Mouse (Mus musculus): ENCODE results near the gene Olfr311. TPM values are rescaled to one million over a fixed set of nuclear protein-coding genes. Genes with fewer than 3 reads are reported as not detected.
"Not testable (repeated sequence)": the region's sequence is repeated elsewhere in the genome, so short reads cannot be mapped to it uniquely, and the experiment has no call there.

Olfr311 gene
- polyA plus RNA-seq (2017; shearing (Covaris generic)) = under 1 TPM in 1 of 2 experiments, not detected in 1; 0.28 TPM

DNA sequence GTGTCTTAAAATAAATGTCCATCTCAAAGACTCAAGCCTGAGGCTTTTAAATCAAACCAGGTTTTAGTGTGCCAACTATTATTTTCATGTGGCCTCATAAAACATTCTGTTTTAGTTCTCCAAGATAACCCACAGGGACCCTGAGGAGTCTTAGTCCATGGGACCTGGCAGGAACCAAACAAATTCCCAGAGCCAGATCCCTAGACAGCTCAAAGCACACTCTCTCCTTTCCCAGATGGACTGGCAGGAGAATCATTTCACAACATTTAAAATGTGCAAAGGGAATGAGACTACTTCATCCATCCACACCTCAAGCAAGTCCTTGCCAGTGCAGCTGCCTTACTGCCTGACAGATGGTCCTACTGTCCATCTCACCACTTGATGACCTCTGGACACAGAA lies at the start of gene Olfr311:
Olfr311 (plus strand) TSS at position 301 of the 400 bp plus-strand sequence.
- not testable (repeated sequence) for ATAC-seq

DNA sequence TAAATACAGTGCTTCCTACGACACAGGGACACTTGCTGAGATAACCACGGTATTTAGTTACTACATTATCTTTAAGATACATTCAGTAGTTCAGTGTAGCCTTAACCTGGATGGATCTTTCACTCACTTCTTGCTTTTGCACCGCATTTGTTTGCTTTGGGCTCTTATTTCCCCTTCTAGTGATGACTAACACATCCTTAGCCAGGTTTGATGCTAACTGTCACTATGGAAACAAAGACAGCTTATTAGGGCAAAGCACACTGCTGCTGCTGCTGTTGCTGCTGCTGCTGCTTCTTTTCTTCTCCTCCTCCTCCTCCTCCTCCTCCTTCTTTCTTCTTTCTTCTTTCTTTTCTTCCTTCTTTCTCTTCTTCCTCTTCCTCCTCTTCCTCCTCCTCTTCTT lies 49.5 kb upstream of the Olfr311 start:
- ATAC-seq = no peak

- no peak for ATAC-seq
Observed at GRCm38 (mm10) chr11:58790053-58790452, 49.0 kb upstream of the Olfr311 start.

GRCm38 (mm10) chr11:58790646-58791045 lies 48.4 kb upstream of the Olfr311 start:
- ATAC-seq = no peak

DNA sequence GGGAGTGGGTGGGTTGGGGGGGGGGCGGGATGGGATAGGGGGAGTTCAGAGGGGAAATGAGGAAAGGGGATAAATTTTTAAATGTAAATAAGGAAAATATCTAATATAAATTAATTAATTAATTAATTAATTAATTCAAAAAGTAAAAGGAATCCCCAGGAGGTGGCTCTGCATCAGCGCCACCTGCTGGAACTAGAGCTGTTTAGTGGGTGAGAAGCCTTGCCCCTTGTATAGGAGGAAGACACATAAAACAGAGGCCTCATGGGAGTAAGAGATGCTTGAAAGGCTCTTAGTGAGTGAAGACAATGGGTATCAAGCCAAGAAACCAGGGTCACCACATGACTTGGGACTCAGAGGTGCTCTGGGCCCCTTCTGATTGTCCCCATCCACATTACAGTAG lies 43.2 kb upstream of the Olfr311 start:
- no peak for ATAC-seq

- no peak for ATAC-seq
Observed at GRCm38 (mm10) chr11:58796850-58797249, 42.2 kb upstream of the Olfr311 start.

- ATAC-seq = no peak
Observed at GRCm38 (mm10) chr11:58799747-58800146, 39.3 kb upstream of the Olfr311 start.

DNA sequence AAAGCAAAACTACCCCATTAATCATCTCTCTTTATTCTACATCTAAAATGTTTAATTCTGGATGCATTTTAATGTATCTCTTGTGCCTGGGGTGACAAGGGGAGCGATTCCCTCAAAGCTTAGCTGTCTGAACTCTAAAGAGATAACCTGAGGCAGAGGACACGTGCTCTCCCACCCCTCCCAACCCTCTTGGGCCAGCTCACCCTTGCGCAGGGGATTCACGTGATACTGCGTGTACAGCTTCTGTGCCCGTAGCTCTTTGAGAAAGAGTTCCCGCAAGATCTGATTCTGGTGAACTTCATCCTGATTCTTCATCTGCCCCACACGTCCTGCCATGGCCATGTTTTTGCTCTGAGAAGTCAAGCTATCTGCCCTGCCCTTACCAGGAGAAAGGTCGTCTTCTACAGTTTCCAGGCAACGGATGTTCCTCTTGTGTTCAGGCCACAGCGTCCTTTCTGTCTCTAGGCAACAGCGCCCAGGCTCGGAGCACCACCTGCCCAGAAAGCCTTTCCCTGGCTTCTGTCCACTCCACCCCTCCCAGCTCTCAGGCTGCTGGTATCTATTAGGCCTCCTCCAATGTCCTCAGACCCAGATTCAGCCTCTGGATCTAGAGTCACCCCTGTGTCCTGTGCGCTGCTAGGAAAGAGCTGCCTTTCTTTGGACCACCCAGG lies 37.4 kb upstream of the Olfr311 start, which contains the start of gene Fam183b:
Fam183b (minus strand) TSS at position 403 of the 671 bp plus-strand sequence.
- ATAC-seq = no peak

- ATAC-seq = no peak
Observed at GRCm38 (mm10) chr11:58803871-58804270, 35.2 kb upstream of the Olfr311 start.

GRCm38 (mm10) chr11:58804393-58804792 lies 34.7 kb upstream of the Olfr311 start:
- ATAC-seq = no peak

GRCm38 (mm10) chr11:58812001-58812400 lies 27.1 kb upstream of the Olfr311 start:
- ATAC-seq = no peak

DNA sequence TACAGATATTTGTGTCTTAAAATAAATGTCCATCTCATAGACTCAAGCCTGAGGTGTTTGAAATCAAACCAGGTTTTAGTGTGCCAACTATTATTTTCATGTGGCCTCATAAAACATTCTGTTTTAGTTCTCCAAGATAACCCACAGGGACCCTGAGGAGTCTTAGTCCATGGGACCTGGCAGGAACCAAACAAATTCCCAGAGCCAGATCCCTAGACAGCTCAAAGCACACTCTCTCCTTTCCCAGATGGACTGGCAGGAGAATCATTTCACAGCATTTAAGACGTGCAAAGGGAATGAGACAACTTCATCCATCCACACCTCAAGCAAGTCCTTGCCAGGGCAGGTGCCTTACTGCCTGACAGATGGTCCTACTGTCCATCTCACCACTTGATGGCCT lies 24.4 kb upstream of the Olfr311 start, which contains the start of gene Olfr313:
Olfr313 (plus strand) TSS at position 301 of the 400 bp plus-strand sequence.
- ATAC-seq = not testable (repeated sequence)

DNA sequence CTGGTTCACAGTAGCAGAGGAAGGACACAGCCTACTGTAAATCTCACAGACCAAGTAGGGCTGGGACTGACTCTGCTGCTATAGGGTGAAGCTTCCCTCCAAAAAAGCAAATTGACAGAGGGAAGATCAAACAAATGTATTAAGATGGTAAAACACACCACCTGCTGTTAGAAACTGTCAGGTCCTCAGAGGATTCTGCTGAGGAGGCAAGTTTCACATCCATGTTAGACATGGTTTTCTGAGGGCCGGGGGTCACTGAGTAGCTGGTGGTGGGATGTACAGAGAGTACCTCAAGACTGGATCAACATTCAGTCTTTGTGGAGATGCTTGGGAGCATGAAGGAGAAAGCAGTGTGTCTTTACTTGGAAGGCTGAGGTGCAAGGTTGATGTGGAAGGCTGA lies 23.4 kb upstream of the Olfr311 start:
- no peak for ATAC-seq

GRCm38 (mm10) chr11:58828937-58829336 lies 10.1 kb upstream of the Olfr311 start, which contains the start of gene Olfr312:
TSS of gene Olfr312 (plus strand) at chr11:58829237.
- not testable (repeated sequence) for ATAC-seq

DNA sequence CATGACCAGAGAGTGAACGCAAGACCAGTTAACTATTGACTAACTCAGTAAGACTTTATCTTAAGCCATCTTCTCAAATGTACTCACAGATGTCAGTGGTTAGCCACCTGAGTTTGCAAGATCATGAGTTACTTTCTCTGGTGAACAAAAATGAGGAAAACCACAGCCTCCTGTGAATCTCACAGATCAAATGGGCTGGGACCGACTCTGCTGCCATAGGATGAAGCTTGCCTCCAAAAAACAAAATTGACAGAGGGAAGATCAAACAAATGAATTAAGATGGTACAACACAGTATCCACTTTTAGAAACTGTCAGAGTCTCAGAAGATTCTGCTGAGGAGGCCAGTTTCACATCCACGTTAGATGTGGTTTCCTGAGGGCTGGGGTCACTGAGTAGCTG lies 9.3 kb upstream of the Olfr311 start:
- no peak for ATAC-seq

DNA sequence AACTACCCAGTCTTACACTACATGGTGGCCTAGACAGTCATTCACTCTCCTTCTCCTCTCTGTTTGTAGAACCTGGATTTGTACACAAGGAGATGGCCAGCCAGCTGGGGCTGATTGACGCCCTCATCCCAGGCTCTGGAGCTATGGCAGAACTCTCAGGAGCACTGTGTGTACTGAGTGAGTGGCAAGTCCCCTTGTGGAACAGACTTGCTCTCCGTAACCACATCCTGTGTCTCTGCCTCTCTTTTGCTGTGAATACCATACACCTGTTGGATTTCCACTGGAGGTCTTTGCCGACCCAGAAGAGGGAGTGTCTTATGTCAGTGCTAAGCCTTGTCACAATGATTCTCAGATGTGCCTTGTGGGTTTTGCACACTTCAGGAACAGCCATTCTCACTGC lies 6.5 kb upstream of the Olfr311 start:
- not testable (repeated sequence) for ATAC-seq

- ATAC-seq = peak; percentile 100
Observed at GRCm38 (mm10) chr11:58846919-58847461, 7.9 kb downstream of the Olfr311 start, which contains the start of gene Gm12258. TSS of gene Gm12258 (plus strand) at chr11:58847158.

DNA sequence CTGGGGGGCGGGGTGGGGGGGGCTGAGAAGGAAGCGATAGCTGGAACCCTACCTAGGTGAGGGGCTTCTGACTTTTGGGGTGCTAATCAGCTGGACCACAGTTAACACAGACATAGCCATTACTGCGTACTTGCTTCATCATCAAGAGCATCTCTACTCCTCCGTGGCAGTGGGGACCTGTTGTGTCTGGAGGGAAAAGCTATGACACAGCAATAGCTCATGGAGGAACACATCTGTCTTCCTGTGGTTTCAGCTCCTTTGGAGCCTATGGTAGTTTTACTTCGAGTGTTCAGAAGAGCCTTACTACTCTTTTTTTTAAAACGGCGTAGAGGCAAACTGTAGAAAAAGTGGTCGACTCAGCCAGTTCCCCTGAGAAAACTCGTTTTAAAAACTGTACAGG lies 8.6 kb downstream of the Olfr311 start:
- no peak for ATAC-seq

DNA sequence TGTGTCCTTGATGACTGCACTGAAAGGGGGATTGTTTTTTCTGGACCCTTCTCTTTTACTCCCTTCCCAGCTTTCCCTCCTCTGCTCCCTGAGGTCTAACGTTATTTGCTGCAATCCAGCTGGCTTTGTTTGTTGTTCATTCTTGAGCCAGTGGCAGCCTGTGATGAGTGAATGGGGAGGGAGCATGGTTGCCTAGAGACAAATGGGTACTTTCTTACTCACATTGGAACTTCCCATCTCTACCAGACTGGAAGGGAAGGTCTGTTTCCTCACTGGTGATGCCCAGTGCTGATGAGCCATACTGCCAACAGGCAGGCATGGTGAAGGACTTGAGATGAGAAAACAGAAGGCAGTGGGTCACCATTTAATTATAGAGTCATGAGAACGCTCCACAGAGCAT lies 10.7 kb downstream of the Olfr311 start:
- no peak for ATAC-seq

DNA sequence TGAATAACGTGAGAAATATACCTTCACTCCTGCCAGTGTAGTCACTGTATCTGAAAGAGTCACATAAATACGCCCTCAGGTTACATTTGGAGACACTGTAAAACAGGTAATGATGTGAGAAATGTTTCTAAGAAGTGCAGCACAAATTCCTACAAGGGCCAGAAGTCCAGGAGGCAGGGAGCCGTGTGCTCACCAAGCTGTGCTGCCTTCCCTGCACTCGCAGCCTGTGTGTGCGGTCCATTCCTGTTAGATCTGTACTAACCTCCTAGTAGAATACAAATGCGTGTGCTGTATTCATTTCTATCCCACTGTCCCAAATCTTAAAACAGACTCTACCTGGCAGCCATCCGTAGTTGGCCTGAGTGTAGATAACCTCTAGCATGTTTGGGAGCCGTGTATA lies 21.7 kb downstream of the Olfr311 start:
- ATAC-seq = no peak

- peak; percentile 97 for ATAC-seq
Observed at GRCm38 (mm10) chr11:58867039-58867953, 28.2 kb downstream of the Olfr311 start, which contains the start of gene 2810021J22Rik. TSS of gene 2810021J22Rik (plus strand) at chr11:58867216.

- ATAC-seq = no peak
Observed at GRCm38 (mm10) chr11:58867954-58868330, 28.9 kb downstream of the Olfr311 start.

GRCm38 (mm10) chr11:58870961-58871360 lies 31.9 kb downstream of the Olfr311 start:
- ATAC-seq = no peak

Data from activated CD4-positive, CD25-positive, alpha-beta regulatory T cell, adult 4 months (primary cell).